Comparison of ENCODE assay signal across 8 mouse cellular contexts in genomic region chr5:124187508-124188311, GRCm38 (mm10).
DNase-seq lines count a peak whose midpoint lies in the region; ATAC-seq lines count a peak whose summit lies in the region.

No protein-coding gene starts in this region.

- peaks cover 46% of the 10 kb centered on the region for H3K4me1 ChIP-seq in neural tube, embryonic 12.5 days

- ATAC-seq in CD4-positive, CD25-positive, alpha-beta regulatory T cell, adult 4 months: peak; percentile 40
- 0 out of 2 replicates have a peak, but pooled peaks have one; percentile 21 for ATAC-seq in neural tube, embryonic 12.5 days (ENCODE audit: low FRiP score, low read depth)

- H3K9ac ChIP-seq in neural tube, embryonic 12.5 days: peak overlapping the region; percentile 56

- H3K4me3 ChIP-seq in neural tube, embryonic 12.5 days: no peak overlapping the region

- H3K27me3 ChIP-seq in neural tube, embryonic 12.5 days (replicated peaks): no peaks in the 10 kb centered on the region; the same call in 1 of the 2 replicates

- DNase-seq in cerebellum, postnatal 10 days: peak; percentile 63 to 78
- DNase-seq in cerebellum, postnatal 36 days: no peak
- DNase-seq in frontal cortex, postnatal 10 days (ENCODE audit: low spot score in 2 of 2): peak; percentile 47 to 68
- DNase-seq in left cerebral cortex, adult 11 months (ENCODE audit: low spot score): peak; percentile 54
- DNase-seq in yolk sac, embryonic 10.5 days (ENCODE audit: low spot score): no peak
- DNase-seq in gastrocnemius, postnatal 25 days: no peak

- H3K4me2 ChIP-seq in neural tube, embryonic 12.5 days (replicated peaks): peak overlapping the region; percentile 60

- H3K9me3 ChIP-seq in neural tube, embryonic 12.5 days: no peaks in the 10 kb centered on the region

- WGBS in neural tube, embryonic 12.5 days: 48% methylated on average over 12 of the region's 12 CpGs

- no peak overlapping the region for H3K27ac ChIP-seq in neural tube, embryonic 12.5 days

- H3K36me3 ChIP-seq in neural tube, embryonic 12.5 days: no peaks in the 10 kb centered on the region

Comparison
In these comparisons a context has a peak if more than half of its experiments do, and no peak if none do; other contexts are left out.
1. DNase-seq: peak in cerebellum, postnatal 10 days (2 of 2), frontal cortex, postnatal 10 days (2 of 2) and left cerebral cortex, adult 11 months (single experiment); none in cerebellum, postnatal 36 days (0 of 2), yolk sac, embryonic 10.5 days (single experiment) and gastrocnemius, postnatal 25 days (single experiment).